Mouse (Mus musculus) forelimb bud, embryonic 11.5 days (tissue): ENCODE measurements around the gene Krt71.
"Not testable (repeated sequence)": the region's sequence is repeated elsewhere in the genome, so short reads cannot be mapped to it uniquely, and the experiment has no call there.

Experiments used
- DNase-seq: peaks from one replicate; pipeline ENCODE4 v3.0.0-alpha.2; 2012; ENCODE audit warnings: low read depth, low spot score

The Krt71 gene

DNA sequence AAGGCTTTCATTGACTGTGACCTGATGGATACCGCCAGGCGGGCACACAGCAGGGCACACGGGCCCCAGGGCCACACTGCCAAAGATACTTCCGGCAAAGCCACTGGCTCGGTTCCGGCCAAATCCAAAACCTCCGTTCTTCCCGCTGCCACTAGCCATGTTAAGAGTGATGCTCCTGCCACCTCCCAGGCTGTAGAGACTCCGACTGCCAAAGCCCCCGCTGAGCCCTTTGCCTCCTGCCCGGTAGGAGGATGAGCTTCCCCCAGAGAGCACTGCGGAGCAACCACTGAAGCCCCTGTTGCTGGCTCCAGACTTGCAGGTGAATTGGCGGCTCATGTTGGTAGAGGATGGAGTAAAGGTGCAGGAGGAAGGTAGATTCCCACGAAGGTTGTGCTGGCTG, at the start of gene Krt71:
Krt71 (minus strand) TSS at position 399 of the 400 bp plus-strand sequence.
- DNase-seq: no peak

DNA sequence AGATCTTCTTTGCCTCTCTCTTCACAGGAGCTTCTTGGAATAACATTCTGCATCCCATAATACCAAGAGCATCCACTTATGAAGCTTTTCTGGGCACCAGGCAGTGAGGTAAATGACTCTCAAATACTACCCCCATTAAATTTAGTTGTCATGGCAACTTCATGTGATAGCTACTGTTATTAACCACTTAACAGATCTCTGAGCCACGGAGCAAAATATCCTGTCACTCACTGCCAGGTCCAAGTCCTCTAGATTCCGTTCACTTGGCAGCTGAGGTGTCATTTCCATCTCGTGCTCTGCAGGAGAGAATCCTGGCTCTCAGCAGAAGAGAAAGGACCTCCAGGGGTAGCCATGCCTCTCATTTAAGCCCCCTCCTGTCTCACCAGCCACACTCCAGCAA, 48.0 kb upstream of the Krt71 start:
- DNase-seq: no peak

DNA sequence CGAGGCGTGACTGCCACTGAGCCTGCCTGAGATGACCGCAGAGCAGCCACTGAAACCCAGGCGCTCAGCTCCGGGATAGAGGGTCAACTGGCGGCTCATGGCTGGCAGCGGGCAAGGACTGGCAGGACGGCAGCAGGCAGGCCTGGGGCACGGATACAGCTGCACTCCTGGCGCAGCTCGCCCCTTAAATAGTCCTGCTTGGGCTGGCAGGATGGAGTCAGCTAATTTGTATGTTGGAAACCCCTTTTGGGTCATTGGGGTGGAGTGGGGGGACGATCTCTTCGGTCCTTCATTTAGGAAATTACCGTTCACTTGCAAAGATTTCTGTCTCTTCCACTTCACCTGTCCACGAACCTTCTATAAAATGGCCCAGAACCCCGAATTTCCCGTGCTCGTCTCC, 43.5 kb upstream of the Krt71 start, which contains the start of gene Krt72:
Krt72 (minus strand) TSS at position 101 of the 400 bp plus-strand sequence.
- no peak for DNase-seq

DNA sequence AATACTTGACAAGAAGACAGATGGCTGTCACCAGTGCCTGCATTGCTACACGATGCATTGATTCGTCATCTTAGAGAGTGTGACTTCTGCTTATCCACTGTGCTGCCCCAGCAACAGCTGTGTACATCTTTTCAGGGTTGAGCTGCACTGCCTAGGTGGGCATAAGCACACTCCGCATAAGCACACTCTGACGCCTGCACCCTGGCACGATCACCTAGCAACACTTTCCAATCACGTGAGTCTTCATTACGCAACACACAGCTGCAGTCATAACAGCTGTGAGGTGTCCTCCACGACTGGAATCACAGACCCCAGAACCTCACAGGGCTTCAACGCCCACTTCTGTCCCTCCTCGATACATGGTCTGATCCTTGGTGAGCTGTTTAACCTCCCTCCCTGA, 30.5 kb upstream of the Krt71 start:
- DNase-seq: no peak

DNA sequence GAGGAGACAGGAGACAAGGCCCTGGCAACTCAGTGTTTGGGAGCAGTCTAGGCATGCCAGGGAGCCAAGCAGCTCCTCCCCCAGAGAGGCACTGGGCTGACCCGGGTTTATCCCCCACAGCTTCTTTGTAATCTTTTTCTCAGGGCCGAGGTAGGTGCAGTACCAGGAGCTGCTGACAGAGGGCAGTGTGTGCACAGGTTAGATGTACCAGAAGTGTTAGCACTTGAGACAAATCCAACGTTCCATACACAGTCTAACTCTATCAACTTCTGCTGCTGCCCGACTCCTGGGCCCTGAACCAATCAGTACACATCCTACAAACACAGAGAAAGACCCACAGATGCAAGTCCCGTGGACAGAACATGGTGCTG, 29.8 kb upstream of the Krt71 start:
- peak; percentile 90 for DNase-seq

DNA sequence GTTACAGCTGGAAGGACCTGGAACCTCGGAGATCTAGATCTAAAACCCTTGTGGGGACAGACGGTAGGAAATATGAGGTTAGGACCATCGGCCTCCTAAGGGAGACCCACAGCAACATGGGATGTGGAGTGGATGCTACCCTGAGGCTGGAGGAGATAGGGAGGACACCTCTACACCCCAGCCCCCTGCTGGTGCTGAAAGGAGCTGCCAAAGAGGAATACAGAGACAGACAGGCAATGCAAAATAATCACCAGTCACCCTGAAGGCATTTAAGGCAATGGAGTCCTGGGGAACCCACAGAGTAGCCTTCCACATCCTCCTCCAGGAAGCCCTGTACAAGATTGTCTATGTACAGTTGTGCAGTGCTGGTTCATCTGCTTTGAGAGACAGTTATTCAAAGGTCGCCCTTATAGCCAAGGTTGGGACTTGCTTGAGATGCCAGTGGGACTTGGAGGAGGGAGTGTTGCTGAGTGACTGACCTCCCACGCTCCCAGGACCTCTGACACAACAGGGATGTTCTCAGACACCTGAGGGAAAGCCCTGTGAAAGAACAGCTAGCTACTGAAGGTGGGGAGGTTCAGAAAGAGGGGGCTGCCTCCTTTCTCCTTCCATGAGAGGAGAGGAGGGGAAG, 29.3 kb upstream of the Krt71 start:
- no peak for DNase-seq

DNA sequence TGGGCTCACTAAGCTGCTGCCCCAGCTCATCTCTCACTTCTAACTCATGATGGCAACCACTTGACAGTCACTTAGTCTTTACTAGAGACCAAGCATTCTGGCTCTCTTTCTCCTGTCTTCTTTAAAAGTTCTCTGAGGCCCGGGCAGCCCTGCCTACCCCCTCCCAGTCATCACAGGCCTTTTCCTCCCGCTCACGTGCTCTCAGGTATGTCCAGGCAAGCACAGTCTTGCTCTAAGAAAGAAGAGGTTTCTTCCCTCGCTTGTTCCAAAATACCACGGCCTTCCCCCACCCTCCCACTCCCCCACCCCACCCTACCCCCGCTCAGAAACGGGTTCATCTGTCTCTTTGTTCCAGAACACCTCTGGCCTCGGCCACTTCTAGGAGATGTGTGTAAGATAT, 27.3 kb upstream of the Krt71 start:
- no peak for DNase-seq

DNA sequence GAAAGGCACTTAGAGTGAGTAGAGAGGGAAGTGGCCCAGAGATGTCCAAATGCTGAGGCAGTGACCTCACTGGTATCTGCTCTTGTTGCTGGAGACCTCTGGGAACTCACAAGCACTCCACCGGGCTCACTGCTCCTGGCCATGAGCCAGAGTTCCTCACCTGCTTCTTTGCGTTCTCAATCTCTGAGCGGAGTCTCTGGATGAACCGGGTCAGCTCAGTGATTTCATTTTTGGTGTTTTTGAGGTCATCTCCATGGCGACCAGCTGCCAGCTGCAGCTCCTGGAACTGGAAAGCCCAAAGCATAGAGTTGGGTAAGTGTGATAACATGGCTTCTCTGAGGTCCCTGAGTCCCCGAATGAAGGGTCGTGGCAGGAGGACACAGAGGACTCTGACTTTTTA, 5.1 kb downstream of the Krt71 start:
- DNase-seq: no peak

DNA sequence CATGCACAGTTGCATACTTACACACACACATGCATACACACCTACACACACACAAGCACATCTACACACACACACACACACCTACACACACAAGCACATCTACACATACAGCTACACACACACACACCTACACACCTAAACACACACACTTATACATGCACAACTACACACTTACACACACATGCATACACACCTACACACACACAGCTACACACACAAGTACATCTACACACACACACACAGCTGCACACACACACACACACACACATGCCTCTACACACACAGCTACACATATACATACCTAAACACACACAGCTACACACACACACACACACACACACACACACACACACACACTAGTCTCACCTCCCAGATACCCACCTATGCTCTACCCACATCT, 12.3 kb downstream of the Krt71 start:
- no peak for DNase-seq

DNA sequence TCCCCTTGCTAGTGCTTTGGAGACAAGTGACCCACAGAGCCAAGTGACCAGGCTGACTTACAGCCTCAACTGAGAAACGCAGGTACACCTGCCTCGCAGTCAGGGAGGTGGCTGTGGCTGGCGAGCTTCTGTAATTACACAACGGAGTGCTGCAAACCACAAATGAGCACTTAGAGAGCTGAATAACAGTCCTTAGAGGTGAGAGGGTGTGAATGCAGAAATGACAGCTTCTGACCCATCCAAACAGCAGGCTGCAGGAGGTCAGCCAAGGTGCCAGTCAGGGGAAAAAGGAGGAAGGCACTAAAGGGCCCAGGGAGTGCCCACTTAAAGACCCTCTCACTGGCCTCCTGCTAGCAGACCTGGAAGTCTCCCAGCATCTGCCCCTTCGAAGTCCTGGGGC, 18.2 kb downstream of the Krt71 start:
- no peak for DNase-seq

DNA sequence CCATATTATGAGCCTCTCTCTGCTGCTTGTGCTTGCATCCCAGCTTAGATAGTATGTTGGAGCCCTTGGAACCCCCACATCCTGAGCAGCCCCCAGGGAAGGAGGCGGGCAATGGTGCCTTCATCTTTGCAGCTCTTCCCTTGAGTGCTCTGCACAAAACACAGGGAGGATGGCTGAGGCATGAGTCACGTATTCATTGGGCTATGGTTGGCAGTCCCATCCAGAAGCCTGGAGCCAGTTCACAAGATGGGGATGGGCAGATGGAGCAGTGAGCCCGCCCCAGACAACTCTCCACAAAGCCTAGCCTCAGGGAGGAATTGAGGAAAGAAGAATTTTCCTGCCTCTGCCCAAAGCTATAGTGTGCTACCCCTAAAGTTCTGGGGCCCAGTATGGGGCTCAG, 27.1 kb downstream of the Krt71 start:
- DNase-seq: no peak

DNA sequence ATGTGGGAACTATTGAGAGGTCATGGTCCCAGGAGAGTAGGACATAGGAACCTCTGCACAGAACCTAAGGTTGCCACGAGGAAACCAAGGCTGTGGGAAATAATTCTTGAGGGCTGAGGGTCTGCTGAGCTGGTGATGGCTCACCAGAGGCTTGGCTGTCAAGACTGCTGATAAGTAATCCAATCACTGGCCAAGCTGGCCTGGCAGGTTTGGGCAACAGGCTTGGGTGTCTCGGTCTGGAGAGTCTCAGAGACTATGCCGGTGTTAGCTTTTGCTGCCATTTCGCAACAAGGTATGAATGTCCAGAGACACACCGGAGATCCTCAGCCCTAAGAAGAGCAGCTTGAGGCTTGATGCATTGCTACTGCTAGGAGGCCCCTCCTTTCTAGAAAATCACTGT, 28.6 kb downstream of the Krt71 start:
- DNase-seq: no peak

DNA sequence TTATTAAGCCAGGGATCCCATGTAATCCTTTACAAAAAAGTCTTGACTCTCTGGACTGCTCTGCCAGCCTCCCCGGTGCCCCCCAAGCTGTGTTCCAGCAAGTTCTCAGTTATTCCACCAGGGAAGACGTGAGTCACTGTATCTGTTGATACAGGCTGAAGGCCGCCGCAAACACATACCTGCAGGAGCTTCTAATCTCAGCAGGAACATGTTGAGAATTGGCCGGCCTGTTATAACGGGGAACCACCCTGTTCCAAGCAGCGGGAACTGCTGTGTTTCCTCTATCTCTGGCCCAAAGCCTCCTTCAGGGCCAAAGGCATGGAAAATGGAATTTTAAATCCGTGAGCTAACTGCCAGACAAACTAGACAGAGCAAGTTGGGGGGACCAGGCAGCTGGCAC, 29.2 kb downstream of the Krt71 start:
- DNase-seq: no peak

DNA sequence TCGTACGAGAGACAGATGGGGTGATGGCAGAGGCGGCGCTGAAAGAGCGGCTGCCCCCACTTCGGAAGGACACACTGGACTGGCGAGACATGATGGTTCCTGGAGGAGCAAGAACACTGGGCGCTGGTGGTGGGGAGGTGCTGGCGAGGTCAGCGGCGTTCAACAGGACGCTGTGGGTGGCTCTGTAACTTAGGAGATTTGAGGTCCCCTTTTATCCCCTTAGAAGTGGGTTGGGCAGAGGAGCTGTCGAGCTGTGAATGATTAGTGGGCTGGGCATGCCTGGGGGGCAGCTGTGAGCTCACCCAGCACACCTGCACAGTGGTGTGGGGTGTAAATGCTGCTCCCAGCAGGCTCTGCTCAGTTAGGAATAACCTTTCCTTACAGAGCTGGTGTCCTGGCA, 30.2 kb downstream of the Krt71 start, which contains the start of gene Krt5:
Krt5 (minus strand) TSS at position 179 of the 400 bp plus-strand sequence.
- DNase-seq: peak; percentile 14

DNA sequence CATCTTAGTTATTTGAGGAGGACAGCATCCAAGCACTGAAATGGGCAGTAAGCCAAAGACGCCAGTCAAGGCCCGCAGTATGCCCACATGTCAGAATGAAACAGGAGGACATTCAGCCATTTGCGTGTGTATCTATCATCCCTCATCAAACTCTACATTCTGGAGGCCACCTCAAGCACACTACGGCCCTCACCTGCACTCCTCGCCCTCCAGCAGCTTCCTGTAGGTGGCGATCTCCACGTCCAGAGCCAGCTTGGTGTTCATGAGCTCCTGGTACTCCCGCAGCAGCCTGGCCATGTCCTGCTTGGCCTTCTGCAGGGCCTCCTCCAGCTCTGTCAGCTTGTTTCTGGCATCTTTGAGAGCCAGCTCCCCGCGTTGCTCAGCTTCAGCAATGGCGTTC, 34.2 kb downstream of the Krt71 start:
- no peak for DNase-seq

DNA sequence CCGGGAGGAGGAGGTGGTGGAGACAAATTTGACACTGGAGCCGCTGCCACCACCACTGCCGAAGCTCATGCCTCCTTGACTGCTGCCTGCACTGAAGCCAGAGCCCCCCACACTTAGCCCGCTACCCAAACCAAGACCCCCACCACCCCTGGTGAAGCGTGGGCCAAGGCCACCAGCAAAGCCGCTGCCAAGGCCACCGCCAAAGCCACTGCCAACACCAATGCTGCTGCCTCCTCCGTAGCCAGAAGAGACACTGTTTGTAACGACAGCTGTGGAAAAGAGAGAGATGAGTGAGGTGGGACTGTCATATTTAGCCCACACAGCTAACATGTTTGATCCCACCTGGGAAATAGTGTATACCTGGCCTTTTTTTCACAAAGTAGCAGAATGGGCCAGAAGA, 35.5 kb downstream of the Krt71 start:
- DNase-seq: no peak

DNA sequence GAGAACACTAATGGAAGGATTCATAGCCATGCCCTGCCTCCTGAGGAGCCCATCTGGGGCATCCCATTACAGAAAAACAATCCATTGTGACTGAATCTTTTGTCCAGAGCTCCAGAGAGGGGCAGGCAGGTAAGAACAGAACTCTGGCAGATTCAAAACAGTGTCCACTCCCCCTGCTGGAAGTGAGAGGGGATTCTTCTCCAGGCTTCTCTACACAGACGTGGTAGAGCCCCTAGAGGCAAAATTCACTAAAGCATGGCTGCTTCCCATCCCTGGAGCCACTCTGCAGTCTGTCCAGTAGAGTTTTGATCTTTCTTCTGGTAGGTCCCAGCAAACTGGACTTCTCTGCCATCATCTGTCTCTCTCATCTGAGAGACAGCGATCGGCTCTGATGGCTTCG, 38.8 kb downstream of the Krt71 start:
- peak; percentile 29 for DNase-seq

DNA sequence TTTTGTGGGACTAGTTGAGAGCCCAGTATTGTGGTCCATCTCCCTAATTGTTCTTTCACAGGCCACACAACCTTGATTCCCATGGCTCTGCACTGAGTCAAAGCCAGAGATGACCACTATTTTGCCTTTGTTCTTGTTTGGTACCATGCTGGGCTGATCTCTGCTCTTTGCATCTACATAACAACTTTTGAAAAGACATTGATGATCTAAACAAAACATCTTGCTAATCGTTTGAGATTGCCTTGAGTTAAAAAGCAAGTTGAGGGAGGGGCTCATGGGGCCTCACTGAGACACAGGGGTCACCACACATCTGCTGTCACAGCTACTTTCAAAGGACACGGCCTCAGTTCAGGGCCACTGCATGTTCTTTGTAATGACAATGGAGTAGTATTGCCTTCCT, 40.5 kb downstream of the Krt71 start:
- DNase-seq: no peak

DNA sequence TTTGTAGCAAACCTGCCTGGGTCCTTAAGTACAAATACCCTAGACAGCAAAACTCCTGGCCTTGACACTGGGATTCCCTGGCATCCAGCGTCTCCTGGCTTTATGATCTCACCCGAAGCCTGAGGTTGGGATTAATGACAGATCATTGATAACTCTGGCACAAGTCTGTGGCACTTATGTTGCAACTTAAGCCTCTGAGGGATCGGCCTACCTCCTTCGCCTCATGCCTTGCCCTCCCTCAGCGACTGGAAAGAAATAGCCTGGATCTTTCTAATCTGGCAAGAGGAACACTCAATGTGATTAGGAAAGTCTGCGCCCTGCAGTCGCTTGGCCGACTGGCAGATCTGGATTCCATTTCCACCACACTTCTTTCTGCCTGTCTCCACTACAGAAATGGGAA, 43.0 kb downstream of the Krt71 start:
- DNase-seq: no peak

DNA sequence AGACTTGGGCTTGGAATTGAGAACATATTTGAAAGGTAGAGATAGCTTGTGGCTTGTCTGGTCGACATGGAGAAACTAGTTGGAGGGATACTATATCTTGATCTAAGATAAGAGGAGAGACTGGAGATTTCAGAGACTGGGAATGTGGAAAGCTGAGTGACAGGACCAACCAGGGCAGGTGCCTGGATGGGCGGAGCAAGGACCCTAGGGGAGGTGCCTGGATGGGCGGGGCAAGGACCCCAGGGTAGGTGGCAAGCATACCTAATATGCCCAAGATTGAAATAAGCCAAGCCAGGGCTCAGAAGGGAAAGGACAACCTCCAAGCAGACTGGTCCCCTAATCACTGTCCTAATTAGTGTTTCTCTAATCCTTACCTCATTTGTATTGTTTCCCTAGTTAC, 43.7 kb downstream of the Krt71 start:
- no peak for DNase-seq

DNA sequence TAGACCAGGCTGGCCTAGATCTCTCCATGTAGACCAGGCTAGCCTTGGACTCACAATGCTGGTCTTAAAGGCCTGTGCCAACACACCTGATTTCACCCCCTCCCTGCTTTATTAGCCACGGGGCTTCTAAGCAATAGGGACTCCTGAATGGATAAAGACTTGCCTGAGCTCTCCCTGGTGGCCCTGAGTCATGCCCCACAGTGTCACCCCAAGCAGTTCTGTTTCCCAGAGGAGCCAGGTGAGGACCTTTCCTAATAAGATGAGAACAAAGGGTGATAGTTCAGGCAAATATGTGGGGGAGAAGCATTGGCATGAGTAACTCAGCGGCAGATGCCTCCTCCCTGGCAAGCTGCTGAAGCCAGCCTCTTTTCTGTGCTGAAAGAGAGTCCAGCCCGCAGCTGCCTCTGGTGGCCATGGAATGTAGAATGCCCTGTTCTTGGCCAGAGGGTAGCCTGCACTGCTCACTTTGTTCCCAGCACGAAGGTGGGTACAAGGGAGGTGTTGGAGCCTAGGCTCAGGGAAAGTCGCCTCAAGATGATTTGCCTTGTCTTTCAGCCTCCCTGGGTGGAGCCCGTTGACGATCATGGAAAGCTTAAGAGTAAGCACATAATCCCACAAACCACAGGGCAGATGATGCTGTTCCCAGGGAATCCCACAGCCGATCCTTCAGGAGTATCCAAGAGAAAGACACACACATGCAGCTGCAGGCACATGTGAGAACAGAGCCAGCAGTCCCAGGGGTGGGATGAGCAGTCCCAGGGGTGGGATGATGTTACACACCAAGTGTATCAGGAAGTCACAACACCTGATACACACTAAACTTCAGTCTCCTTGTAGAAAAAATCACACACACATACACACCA, 45.4 kb downstream of the Krt71 start:
- DNase-seq: no peak

DNA sequence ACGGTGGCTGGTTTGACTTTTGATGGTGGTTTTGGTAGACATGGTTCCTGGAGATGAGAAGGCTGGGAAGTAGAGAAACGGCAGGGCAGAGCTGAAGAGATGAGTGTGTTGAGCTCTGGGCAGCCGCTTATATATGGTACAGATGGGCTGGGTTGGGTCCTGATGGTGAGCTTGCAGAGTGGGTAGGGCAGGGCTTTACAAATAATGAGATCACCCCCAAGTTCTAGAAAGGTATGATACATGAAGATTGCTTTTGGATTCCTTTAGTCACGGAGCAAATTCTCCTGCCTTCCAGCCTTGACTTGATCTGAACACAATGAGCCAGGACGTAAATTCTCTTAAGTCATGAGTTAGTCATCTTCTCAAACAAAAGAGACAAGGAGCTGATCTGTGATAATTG, 48.7 kb downstream of the Krt71 start, which contains the start of gene Krt6a:
Krt6a (minus strand) TSS at position 101 of the 400 bp plus-strand sequence.
- no peak for DNase-seq

DNA sequence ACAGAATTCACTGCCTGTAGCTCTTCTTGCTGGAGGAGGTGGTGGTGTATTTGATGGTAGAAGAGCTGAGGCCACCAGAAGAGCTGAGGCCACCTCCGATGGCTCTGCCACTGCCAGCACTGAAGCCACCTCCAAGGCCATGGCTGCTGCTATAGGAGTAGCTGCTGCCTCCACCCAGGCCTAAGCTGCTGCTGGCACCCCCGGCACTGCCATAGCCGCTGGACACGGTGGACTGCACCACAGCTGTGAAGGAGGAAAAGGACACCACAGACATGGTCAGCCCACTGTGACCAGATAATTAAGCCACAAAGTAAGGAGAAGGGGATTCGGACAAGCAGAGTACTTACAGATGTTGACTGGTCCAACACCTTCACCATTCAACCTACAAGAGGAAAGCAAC, 52.4 kb downstream of the Krt71 start:
- not testable (repeated sequence) for DNase-seq
